Mouse (Mus musculus): Measurements from ENCODE around the gene Batf.
"Not testable (repeated sequence)": the region's sequence is repeated elsewhere in the genome, so short reads cannot be mapped to it uniquely, and the experiment has no call there.

Batf gene

GRCm38 (mm10) chr12:85684411-85685275, 1.8 kb upstream of the Batf start:
- DNase-seq: no peak

- DNase-seq: no peak
Measured at GRCm38 (mm10) chr12:85687217-85687533, 706 bp downstream of the Batf start.

GRCm38 (mm10) chr12:85687846-85688245, 1.4 kb downstream of the Batf start:
- no peak for DNase-seq

GRCm38 (mm10) chr12:85695787-85696186, 9.3 kb downstream of the Batf start:
- no peak for DNase-seq

DNA sequence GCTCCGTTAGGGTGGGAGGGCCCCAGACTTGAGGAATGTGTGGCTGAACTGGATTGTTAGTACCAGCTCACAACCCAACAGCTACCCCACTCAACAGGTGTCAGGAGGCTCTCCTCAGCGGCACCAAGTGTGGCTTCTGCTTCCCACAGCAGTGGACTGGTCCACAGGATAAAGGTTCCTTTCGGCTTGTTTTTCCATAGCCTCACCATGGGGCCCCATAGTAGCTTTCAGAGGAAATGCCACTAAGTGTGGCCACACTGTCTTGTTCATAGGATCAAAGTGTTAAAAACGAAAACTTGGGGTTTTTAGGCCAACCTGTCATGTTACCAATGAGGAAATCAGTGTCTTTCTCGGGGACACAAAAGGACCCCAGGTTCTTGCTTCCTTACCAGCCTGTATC, 10.0 kb downstream of the Batf start:
- no peak for DNase-seq

DNA sequence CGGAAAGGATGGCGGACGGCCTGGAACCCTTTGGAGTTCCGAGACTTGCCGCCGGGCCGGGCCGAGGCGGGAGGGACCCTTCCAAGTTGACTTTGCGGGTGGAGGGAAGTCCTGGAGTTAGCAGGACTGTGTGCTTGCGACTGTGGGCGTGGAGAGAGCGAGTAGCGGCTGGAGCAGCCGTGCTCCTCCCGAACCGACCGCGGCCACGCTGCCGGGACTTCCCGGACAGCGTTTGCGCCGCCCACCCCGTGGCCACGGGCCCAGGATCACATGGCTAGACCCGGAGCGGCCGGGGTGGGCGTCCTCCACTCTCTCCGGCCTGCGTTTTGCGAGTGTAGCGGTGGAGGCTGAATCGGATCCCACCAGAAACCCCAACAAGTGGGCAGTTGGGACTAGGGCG, 11.7 kb downstream of the Batf start:
- DNase-seq: not testable (repeated sequence)

GRCm38 (mm10) chr12:85700191-85700841, 13.8 kb downstream of the Batf start:
- no peak for DNase-seq

DNA sequence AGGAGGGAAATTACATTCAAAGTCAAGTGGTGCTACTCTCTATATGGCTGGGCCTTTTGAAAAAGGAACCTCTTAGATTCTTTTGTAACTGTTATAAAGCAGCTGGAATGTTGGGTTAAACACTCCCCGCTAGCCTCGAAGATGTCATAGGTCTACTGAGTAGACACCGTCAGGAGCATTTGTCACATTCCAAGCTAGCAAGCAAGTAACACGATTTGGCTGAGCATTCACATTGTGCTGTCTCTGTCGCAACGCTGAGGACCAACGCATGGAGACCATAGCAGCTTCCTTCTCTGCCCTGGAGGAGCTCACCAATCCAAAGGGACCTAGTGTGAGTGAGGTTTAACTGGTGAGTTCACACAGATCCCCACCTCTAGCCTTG, 14.4 kb downstream of the Batf start:
- DNase-seq: no peak

- DNase-seq: no peak
Measured at GRCm38 (mm10) chr12:85702166-85703055, 15.9 kb downstream of the Batf start.

- no peak for DNase-seq
Measured at GRCm38 (mm10) chr12:85703507-85703906, 17.0 kb downstream of the Batf start.

GRCm38 (mm10) chr12:85704566-85704965, 18.1 kb downstream of the Batf start:
- DNase-seq: no peak

DNA sequence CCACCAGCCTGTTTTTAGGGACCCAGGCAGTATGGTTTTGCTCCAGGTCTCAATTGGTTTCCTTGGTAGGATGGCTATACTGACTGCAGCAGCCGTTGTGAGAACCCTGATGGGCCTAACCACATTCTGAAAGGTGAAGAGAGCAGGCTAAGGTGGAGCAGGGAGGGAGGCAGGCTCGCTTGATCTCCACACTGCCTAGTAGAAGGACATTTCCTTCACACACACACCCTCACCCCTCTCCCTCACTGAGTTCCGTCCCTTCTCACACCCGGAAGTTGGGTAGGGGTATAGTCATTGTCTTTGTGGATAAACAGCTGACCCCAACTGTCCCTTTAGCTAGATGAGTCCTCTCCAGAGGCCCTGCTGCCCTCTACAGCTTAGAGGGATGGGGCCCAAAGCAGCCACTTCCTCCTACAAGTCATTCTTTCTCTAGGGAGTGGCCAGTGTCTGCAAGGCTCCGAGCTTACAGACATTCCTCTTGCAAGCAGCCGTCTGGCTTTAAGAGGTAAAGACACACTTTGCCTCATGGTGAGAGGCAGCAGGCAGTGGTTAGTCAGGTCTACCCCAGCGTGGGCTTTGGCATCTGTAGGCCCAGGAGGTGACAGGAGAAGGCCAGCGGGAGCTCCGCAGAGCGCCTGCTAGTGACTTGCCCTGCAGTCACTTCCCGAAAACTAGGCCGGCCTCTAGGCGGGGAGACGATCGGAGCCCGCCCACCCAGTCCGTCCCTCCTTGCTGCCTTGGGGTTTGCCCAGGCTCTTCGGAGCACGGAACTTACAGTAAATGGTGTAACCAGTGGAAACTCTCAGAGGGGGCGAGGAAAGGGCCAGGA, 18.7 kb downstream of the Batf start:
- no peak for DNase-seq

- DNase-seq: no peak
Measured at GRCm38 (mm10) chr12:85705831-85706530, 19.5 kb downstream of the Batf start.

DNA sequence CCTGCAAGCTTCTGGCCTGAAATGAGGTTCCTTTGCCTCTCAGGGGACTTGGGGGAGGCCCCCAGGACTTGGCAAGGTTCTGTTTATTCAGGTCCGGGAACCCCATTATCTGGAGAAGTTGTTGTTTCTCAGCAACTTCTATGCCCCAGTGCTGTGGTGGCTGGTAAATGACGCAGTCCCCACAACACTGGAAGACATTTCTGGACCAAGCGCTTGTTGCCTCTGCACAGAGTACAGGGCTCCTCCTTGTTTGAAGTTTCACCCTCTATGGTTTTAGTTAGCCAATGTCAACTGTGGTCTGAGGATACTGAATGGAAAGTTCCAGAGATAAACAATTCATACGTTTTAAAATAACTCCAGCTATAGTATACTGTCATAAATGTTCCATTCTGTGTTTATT, 20.4 kb downstream of the Batf start:
- no peak for DNase-seq

DNA sequence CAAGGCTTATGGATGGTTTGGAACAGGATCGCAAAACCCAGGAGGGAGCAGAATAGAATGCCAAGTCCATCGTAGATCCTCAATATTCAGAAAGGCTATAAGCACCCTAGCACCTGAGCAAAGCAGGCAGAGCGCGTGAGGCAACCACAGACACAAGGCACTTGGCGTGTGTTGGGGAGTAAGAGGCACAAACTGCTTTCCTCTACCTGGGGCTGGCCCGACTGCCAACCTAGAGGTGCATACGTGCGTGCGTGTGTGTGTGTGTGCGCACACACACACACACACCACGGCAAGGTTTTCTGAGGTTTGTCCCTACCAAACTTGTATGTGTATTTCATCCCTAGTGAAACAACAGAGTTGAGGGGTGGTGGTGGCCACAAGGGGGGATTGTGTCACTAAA, 20.9 kb downstream of the Batf start:
- DNase-seq: no peak

- DNase-seq: no peak
Measured at GRCm38 (mm10) chr12:85708556-85708955, 22.1 kb downstream of the Batf start.

- no peak for DNase-seq
Measured at GRCm38 (mm10) chr12:85710695-85711094, 24.2 kb downstream of the Batf start.

GRCm38 (mm10) chr12:85712587-85712986, 26.1 kb downstream of the Batf start:
- no peak for DNase-seq

DNA sequence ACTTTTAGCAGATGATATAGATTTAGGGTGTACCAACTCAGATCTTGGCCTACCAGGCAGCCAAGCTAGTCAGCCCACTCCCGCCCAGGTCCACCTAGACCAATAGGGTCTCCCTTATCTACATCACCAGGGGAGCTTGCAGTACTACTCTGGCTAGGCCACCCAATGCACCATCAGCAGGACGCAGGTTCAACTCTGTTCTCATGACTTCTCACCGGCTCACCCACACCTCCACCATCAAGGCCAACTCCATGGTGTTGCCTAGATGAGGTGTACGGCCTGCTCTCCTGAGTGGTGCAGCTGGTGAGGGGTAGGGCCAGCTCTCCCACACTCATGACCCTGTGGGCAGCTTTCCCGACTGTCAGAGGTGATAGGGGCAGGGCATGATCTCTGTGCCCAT, 27.7 kb downstream of the Batf start:
- no peak for DNase-seq

- no peak for DNase-seq
Measured at GRCm38 (mm10) chr12:85725306-85725705, 38.8 kb downstream of the Batf start.

- no peak for DNase-seq
Measured at GRCm38 (mm10) chr12:85726729-85727397, 40.4 kb downstream of the Batf start.

Data from cerebellum, adult 11-12 months (tissue).